Mouse (Mus musculus) small intestine, adult 2 months (tissue): ENCODE results near the gene Rab6b.

ENCODE experiments used
- CTCF ChIP-seq: fragments of 200-500 bp; IDR thresholded peaks from 2 replicates; pipeline ENCODE4 v1.5.1; 2012; ENCODE audit warnings: low read depth, mild to moderate bottlenecking, control low read depth, inconsistent platforms, low read length, moderate library complexity, mixed read lengths; ENCODE audit not compliant: insufficient replicate concordance, insufficient read length; ENCODE audit errors: extremely low read depth
- POLR2A ChIP-seq: fragments of 200-500 bp; IDR thresholded peaks from 2 replicates; pipeline ENCODE4 v1.6.1; 2012; ENCODE audit warnings: low read depth, mild to moderate bottlenecking, control low read depth, inconsistent platforms, low read length, moderate library complexity

GRCm38 (mm10) chr9:103117951-103118350 lies 6.4 kb downstream of the Rab6b start:
- no peak for TF ChIP-seq CTCF
- no peak for TF ChIP-seq POLR2A
